Mouse (Mus musculus) c-Kit-positive CD71-negative TER-119-negative erythroid progenitor cells, embryonic 14.5 days (primary cell): Measurements from ENCODE around the gene Ube2e2.
A peak's percentile ranks its signal among the peaks of the same experiment; 100 is the strongest.

Experiments used
- DNase-seq: peaks from one replicate; pipeline ENCODE4 v3.0.0-alpha.2; 2013; ENCODE audit warnings: low read depth

Gene Ube2e2

GRCm38 (mm10) chr14:18893947-18894445, at the start of gene Ube2e2:
TSS of gene Ube2e2 (minus strand) at chr14:18894267.
- DNase-seq: no peak

GRCm38 (mm10) chr14:18940068-18940467, 46.0 kb upstream of the Ube2e2 start:
- no peak for DNase-seq

- no peak for DNase-seq
These were observed 9.5 kb upstream of the Ube2e2 start for GRCm38 (mm10) chr14:18903553-18903952.

GRCm38 (mm10) chr14:18893121-18893946, 733 bp downstream of the Ube2e2 start:
- DNase-seq: peak; percentile 76

- DNase-seq: no peak
These were observed 4.5 kb downstream of the Ube2e2 start for GRCm38 (mm10) chr14:18889571-18889970.

GRCm38 (mm10) chr14:18882493-18882892, 11.6 kb downstream of the Ube2e2 start:
- no peak for DNase-seq

- DNase-seq: no peak
These were observed 23.4 kb downstream of the Ube2e2 start for GRCm38 (mm10) chr14:18870716-18871115.

- no peak for DNase-seq
These were observed 65.4 kb downstream of the Ube2e2 start for GRCm38 (mm10) chr14:18828661-18829060.

GRCm38 (mm10) chr14:18826753-18827152, 67.3 kb downstream of the Ube2e2 start:
- DNase-seq: no peak

- DNase-seq: no peak
These were observed 73.4 kb downstream of the Ube2e2 start for GRCm38 (mm10) chr14:18820713-18821112.

GRCm38 (mm10) chr14:18796857-18797256, 97.2 kb downstream of the Ube2e2 start:
- DNase-seq: no peak

GRCm38 (mm10) chr14:18795787-18796186, 98.3 kb downstream of the Ube2e2 start:
- DNase-seq: no peak

GRCm38 (mm10) chr14:18778993-18779675, 114.9 kb downstream of the Ube2e2 start:
- DNase-seq: no peak

- DNase-seq: no peak
These were observed 115.8 kb downstream of the Ube2e2 start for GRCm38 (mm10) chr14:18778241-18778640.

GRCm38 (mm10) chr14:18776132-18776531, 117.9 kb downstream of the Ube2e2 start:
- DNase-seq: no peak

GRCm38 (mm10) chr14:18773724-18774123, 120.3 kb downstream of the Ube2e2 start:
- DNase-seq: no peak

GRCm38 (mm10) chr14:18759601-18760356, 134.3 kb downstream of the Ube2e2 start:
- no peak for DNase-seq

- DNase-seq: no peak
These were observed 135.2 kb downstream of the Ube2e2 start for GRCm38 (mm10) chr14:18758595-18759532.

GRCm38 (mm10) chr14:18758003-18758402, 136.1 kb downstream of the Ube2e2 start:
- DNase-seq: no peak

GRCm38 (mm10) chr14:18755410-18755809, 138.7 kb downstream of the Ube2e2 start:
- DNase-seq: no peak

GRCm38 (mm10) chr14:18754595-18754994, 139.5 kb downstream of the Ube2e2 start:
- no peak for DNase-seq
